Mouse (Mus musculus): ENCODE measurements around the gene Bdh1.

GRCm38 (mm10) chr16:31425508-31425907, 3.4 kb downstream of the Bdh1 start:
- TF ChIP-seq EP300 (IDR thresholded peaks at IDR 0.05; ENCODE audit: low read depth) (no peak), CTCF (IDR thresholded peaks at IDR 0.05; ENCODE audit: low read depth) (peak; percentile 95)
